Mouse (Mus musculus) MEL (cell line): ENCODE data around the gene E2f1.

ENCODE experiments used
- EP300 ChIP-seq, 2 experiments: IDR thresholded peaks; 2 replicates each; pipeline ENCODE4 v1.6.1; 2011; ENCODE audit warnings: improper control_type of control experiment in 2 of 2, low read length in 2 of 2, low read depth in 1 of 2, mild to moderate bottlenecking in 1 of 2
- RCOR1 ChIP-seq: IDR thresholded peaks from 2 replicates; pipeline ENCODE4 v1.6.1; 2012; ENCODE audit warnings: low read depth, mild to moderate bottlenecking, inconsistent platforms, low read length, improper control_type of control experiment
- SMC3 ChIP-seq: IDR thresholded peaks from 2 replicates; pipeline ENCODE4 v1.6.1; 2011; ENCODE audit warnings: low read depth, low read length, improper control_type of control experiment

DNA sequence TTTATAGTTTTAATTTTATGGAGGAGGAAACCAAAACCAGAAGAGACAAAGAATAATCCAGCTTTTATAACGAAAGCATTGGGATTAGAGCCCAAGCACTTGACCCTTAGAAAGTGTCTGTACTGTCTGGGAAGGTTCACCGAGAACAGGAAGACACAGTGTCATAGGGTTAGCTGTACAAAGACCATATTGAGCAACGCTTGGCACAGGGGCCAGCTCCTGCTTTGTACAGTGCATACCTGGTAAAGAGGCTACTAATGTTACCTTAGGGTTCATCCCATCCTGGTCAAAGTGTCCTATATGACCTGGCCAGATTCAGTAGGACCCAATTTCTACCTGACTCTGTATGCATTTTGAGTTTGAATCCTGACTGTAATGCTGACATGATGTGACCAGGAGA, 31.6 kb upstream of the E2f1 start:
- TF ChIP-seq EP300 (IDR thresholded peaks at IDR 0.05; ENCODE audit: low read depth in 1 of 2, low read length in 2 of 2): no peak
- TF ChIP-seq RCOR1: no peak
- TF ChIP-seq SMC3: no peak
